Mouse (Mus musculus) liver, embryonic 14.5 days (tissue): ENCODE measurements around the gene Nabp2.

Source experiments
- CTCF ChIP-seq: IDR thresholded peaks from 2 replicates; pipeline ENCODE4 v1.5.1; 2016; ENCODE audit warnings: antibody characterized with exemption, low read depth, control low read depth
- EP300 ChIP-seq: IDR thresholded peaks from 2 replicates; pipeline ENCODE4 v1.6.1; 2016; ENCODE audit warnings: antibody characterized with exemption, low read depth

DNA sequence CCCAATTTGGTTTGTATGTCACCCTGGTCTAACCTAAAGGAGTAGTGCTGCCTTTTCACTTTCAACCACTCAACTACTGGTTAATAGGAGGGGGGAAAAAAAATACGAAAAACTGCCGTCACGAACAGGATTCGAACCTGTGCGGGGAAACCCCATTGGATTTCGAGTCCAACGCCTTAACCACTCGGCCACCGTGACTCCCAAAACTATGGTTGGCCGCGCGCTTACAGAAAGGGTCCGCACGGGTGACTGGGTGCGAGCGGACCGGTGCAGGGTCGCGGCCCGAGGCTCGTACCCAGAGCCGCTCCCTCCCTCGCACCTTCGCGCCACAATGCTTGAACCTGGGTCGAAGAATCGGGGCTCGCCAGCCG is 47.0 kb upstream of the Nabp2 start:
- TF ChIP-seq EP300 (no peak; the same call in 1 of the 2 replicates), CTCF (no peak)
